ENCODE assay signal across 12 mouse cellular contexts in the genomic region with DNA sequence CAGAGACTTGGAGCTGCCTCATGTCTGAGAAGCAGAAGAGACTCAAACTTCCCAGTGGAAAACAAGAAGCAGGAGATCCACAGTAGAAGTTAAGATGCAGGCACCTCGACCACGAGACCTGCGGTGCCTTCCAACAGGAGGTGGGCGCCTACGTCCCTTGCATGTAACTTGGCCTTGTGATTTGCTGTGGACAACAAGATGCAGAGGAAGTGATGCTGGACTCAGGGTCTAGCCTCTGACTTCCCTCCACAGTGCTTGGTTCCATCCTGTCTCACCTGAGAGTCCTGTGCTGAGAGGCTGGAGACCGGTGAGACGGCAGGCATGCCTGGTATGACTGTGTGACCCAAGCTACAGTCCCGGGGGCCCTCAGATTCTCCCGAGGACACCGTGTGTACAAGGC. TPM values are rescaled to one million over a fixed set of nuclear protein-coding genes. Genes with fewer than 3 reads are reported as not detected.
DNase-seq lines count a peak whose midpoint lies in the region; ATAC-seq and TF ChIP-seq lines count a peak whose summit lies in the region.
"Had no signal": no experiment of that assay in that cellular context is flagged by ENCODE, and none has a peak within 500 bp of the region (broad histone marks: within the 10 kb centered on the region; RNA-seq: fewer than 3 reads in every experiment).

No protein-coding gene starts in this region.

- no peak for TF ChIP-seq EP300 in stomach, postnatal 0 days (optimal IDR thresholded peaks at IDR 0.05)

- H3K4me3 ChIP-seq in heart, embryonic 15.5 days = no peak overlapping the region
- no peak overlapping the region for H3K4me3 ChIP-seq in intestine, embryonic 15.5 days (replicated peaks)
- no peak overlapping the region for H3K4me3 ChIP-seq in stomach, postnatal 0 days (ENCODE audit: low read depth, low read length)
- H3K4me3 ChIP-seq: hindbrain, embryonic 10.5 days; limb, embryonic 13.5 days had no signal

- peak overlapping the region; percentile 75 for H3K27ac ChIP-seq in heart, embryonic 15.5 days
- H3K27ac ChIP-seq in intestine, embryonic 15.5 days = no peak overlapping the region
- no peak overlapping the region; the same call in 1 of the 2 replicates for H3K27ac ChIP-seq in stomach, postnatal 0 days (replicated peaks)
- H3K27ac ChIP-seq: hindbrain, embryonic 10.5 days; limb, embryonic 13.5 days had no signal

- intact Hi-C loops in heart, postnatal 14 days (cut with DNase I) = no loop called here

- H3K36me3 ChIP-seq in heart, embryonic 15.5 days = no peaks in the 10 kb centered on the region
- no peaks in the 10 kb centered on the region for H3K36me3 ChIP-seq in intestine, embryonic 15.5 days
- H3K36me3 ChIP-seq in stomach, postnatal 0 days (ENCODE audit: control insufficient read depth, insufficient read depth, low read length) = no peaks in the 10 kb centered on the region
- H3K36me3 ChIP-seq: hindbrain, embryonic 10.5 days; limb, embryonic 13.5 days had no signal

- TF ChIP-seq CTCF in stomach, postnatal 0 days (IDR thresholded peaks at IDR 0.05; ENCODE audit: low read depth) = no peak

- no peak for DNase-seq in heart, postnatal 14 days
- DNase-seq in spleen, adult 12 weeks (ENCODE audit: low spot score) = peak; percentile 9
- DNase-seq in spleen, postnatal 4 days (ENCODE audit: low spot score in 2 of 2) = no peak
- DNase-seq in stomach, postnatal 0 days (ENCODE audit: low spot score) = no peak
- no peak for DNase-seq in right cerebral cortex, adult 2 months (ENCODE audit: low spot score in 2 of 2)
- no peak for DNase-seq in layer of hippocampus, postnatal 10 days (ENCODE audit: low spot score in 2 of 2)
- DNase-seq: forebrain, postnatal 0 days had no signal

- no peaks in the 10 kb centered on the region for H3K9me3 ChIP-seq in heart, embryonic 15.5 days (replicated peaks)
- H3K9me3 ChIP-seq in intestine, embryonic 15.5 days = no peaks in the 10 kb centered on the region
- no peaks in the 10 kb centered on the region for H3K9me3 ChIP-seq in stomach, postnatal 0 days (ENCODE audit: control insufficient read depth, low read length)
- H3K9me3 ChIP-seq: limb, embryonic 13.5 days had no signal

- no peaks in the 10 kb centered on the region for H3K27me3 ChIP-seq in heart, embryonic 15.5 days
- H3K27me3 ChIP-seq in intestine, embryonic 15.5 days (replicated peaks) = no peaks in the 10 kb centered on the region
- no peaks in the 10 kb centered on the region for H3K27me3 ChIP-seq in stomach, postnatal 0 days (ENCODE audit: control insufficient read depth, insufficient read depth, low read length)
- H3K27me3 ChIP-seq: limb, embryonic 13.5 days had no signal

- H3K9ac ChIP-seq in heart, embryonic 15.5 days = no peak overlapping the region
- no peak overlapping the region for H3K9ac ChIP-seq in intestine, embryonic 15.5 days
- H3K9ac ChIP-seq in stomach, postnatal 0 days (ENCODE audit: low read length) = no peak overlapping the region
- H3K9ac ChIP-seq: forebrain, postnatal 0 days; limb, embryonic 13.5 days had no signal

- WGBS in heart, embryonic 15.5 days = 91% methylated on average over 10 of the region's 10 CpGs
- 93% methylated on average over 10 of the region's 10 CpGs for WGBS in intestine, embryonic 15.5 days
- 92% methylated on average over 10 of the region's 10 CpGs for WGBS in stomach, postnatal 0 days

- H3K4me1 ChIP-seq in heart, embryonic 15.5 days (replicated peaks) = peaks cover 35% of the 10 kb centered on the region
- H3K4me1 ChIP-seq in intestine, embryonic 15.5 days (replicated peaks) = peaks cover 21% of the 10 kb centered on the region
- no peaks in the 10 kb centered on the region for H3K4me1 ChIP-seq in stomach, postnatal 0 days (replicated peaks; ENCODE audit: control insufficient read depth, insufficient read depth)

- ATAC-seq in heart, embryonic 15.5 days (replicated peaks; ENCODE audit: insufficient number of reproducible peaks, insufficient read depth, low FRiP score, low read depth) = no peak
- no peak for ATAC-seq in intestine, embryonic 15.5 days
- ATAC-seq in stomach, postnatal 0 days (ENCODE audit: low FRiP score, low TSS enrichment) = no peak
- ATAC-seq: forebrain, postnatal 0 days; midbrain, embryonic 16.5 days had no signal

- peak overlapping the region; percentile 44; the same call in 1 of the 2 replicates for H3K4me2 ChIP-seq in heart, embryonic 15.5 days
- 0 out of 2 replicates have a peak overlapping the region, but pooled peaks have one; percentile 14 for H3K4me2 ChIP-seq in intestine, embryonic 15.5 days (replicated peaks)
- peak overlapping the region; percentile 24; the same call in 1 of the 2 replicates for H3K4me2 ChIP-seq in stomach, postnatal 0 days (replicated peaks; ENCODE audit: low read depth)
- H3K4me2 ChIP-seq: limb, embryonic 13.5 days had no signal

RNA-seq across cellular contexts. Expression of a gene that starts 16.0 kb away (rescaled TPM):
- polyA plus RNA-seq in heart, embryonic 15.5 days (2015; fragmentation: Nextera tagmentation; extraction: Ambion mirVana) = 0.06 and 0.15 TPM in 2 replicates
- total RNA-seq in heart, postnatal 14 days (2021) = under 1 TPM; 0.10 to 0.17 TPM
- 0.08 and 0.16 TPM in 2 replicates for polyA plus RNA-seq in intestine, embryonic 15.5 days (2015; fragmentation: Nextera tagmentation; extraction: Ambion mirVana)
- 0.04 and 0.06 TPM in 2 replicates for polyA plus RNA-seq in stomach, postnatal 0 days (2015; fragmentation: Nextera tagmentation; extraction: Ambion mirVana)
- total RNA-seq in layer of hippocampus, postnatal 10 days (2021) = under 1 TPM; 0.14 to 0.16 TPM
